Mouse (Mus musculus): ENCODE measurements around the gene 4933402J07Rik. TPM values are rescaled to one million over a fixed set of nuclear protein-coding genes. Genes with fewer than 3 reads are reported as not detected.

4933402J07Rik gene
- polyA plus RNA-seq (2012; rRNA removed), result not detected in 2 replicates

- no peak for DNase-seq (ENCODE audit: low spot score)
Observed at GRCm38 (mm10) chr8:87563553-87563952, at the start of gene 4933402J07Rik. Gene 4933402J07Rik, plus strand, starts transcription at chr8:87563853.

- no peak for DNase-seq (ENCODE audit: low spot score)
Observed at GRCm38 (mm10) chr8:87517132-87517531, 46.5 kb upstream of the 4933402J07Rik start.

GRCm38 (mm10) chr8:87525006-87525405 is 38.6 kb upstream of the 4933402J07Rik start:
- DNase-seq (ENCODE audit: low spot score), result no peak

GRCm38 (mm10) chr8:87531176-87531575 is 32.5 kb upstream of the 4933402J07Rik start:
- no peak for DNase-seq (ENCODE audit: low spot score)

- no peak for DNase-seq (ENCODE audit: low spot score)
Observed at GRCm38 (mm10) chr8:87533476-87533875, 30.2 kb upstream of the 4933402J07Rik start.

- no peak for DNase-seq (ENCODE audit: low spot score)
Observed at GRCm38 (mm10) chr8:87534846-87535245, 28.8 kb upstream of the 4933402J07Rik start.

- peak; percentile 62 for DNase-seq (ENCODE audit: low spot score)
Observed at GRCm38 (mm10) chr8:87536615-87537329, 26.9 kb upstream of the 4933402J07Rik start.

GRCm38 (mm10) chr8:87539829-87540394 is 23.7 kb upstream of the 4933402J07Rik start:
- DNase-seq (ENCODE audit: low spot score), result no peak

- DNase-seq (ENCODE audit: low spot score), result no peak
Observed at GRCm38 (mm10) chr8:87549881-87550280, 13.8 kb upstream of the 4933402J07Rik start.

GRCm38 (mm10) chr8:87552801-87553200 is 10.9 kb upstream of the 4933402J07Rik start:
- no peak for DNase-seq (ENCODE audit: low spot score)

- no peak for DNase-seq (ENCODE audit: low spot score)
Observed at GRCm38 (mm10) chr8:87560801-87561200, 2.9 kb upstream of the 4933402J07Rik start.

- no peak for DNase-seq (ENCODE audit: low spot score)
Observed at GRCm38 (mm10) chr8:87569203-87569602, 5.5 kb downstream of the 4933402J07Rik start.

GRCm38 (mm10) chr8:87569706-87570563 is 6.3 kb downstream of the 4933402J07Rik start:
- no peak for DNase-seq (ENCODE audit: low spot score)

- no peak for DNase-seq (ENCODE audit: low spot score)
Observed at GRCm38 (mm10) chr8:87570564-87570855, 6.9 kb downstream of the 4933402J07Rik start.

- DNase-seq (ENCODE audit: low spot score), result no peak
Observed at GRCm38 (mm10) chr8:87570880-87571279, 7.2 kb downstream of the 4933402J07Rik start.

- DNase-seq (ENCODE audit: low spot score), result peak; percentile 33
Observed at GRCm38 (mm10) chr8:87594272-87594671, 30.6 kb downstream of the 4933402J07Rik start.

GRCm38 (mm10) chr8:87602731-87603130 is 39.1 kb downstream of the 4933402J07Rik start:
- DNase-seq (ENCODE audit: low spot score), result no peak

GRCm38 (mm10) chr8:87609110-87609509 is 45.5 kb downstream of the 4933402J07Rik start:
- DNase-seq (ENCODE audit: low spot score), result no peak

GRCm38 (mm10) chr8:87609651-87610192 is 46.1 kb downstream of the 4933402J07Rik start:
- DNase-seq (ENCODE audit: low spot score), result no peak

- no peak for DNase-seq (ENCODE audit: low spot score)
Observed at GRCm38 (mm10) chr8:87613701-87614100, 50.0 kb downstream of the 4933402J07Rik start.

- DNase-seq (ENCODE audit: low spot score), result no peak
Observed at GRCm38 (mm10) chr8:87619118-87619517, 55.5 kb downstream of the 4933402J07Rik start.

- no peak for DNase-seq (ENCODE audit: low spot score)
Observed at GRCm38 (mm10) chr8:87619529-87619928, 55.9 kb downstream of the 4933402J07Rik start.
